Mouse (Mus musculus) WW6 (cell line): Measurements from ENCODE around the gene Creld1.

Experiments
- DNase-seq: peaks from one replicate; pipeline ENCODE4 v3.0.0-alpha.2; 2013; ENCODE audit warnings: low read depth, low spot score

Gene Creld1

DNA sequence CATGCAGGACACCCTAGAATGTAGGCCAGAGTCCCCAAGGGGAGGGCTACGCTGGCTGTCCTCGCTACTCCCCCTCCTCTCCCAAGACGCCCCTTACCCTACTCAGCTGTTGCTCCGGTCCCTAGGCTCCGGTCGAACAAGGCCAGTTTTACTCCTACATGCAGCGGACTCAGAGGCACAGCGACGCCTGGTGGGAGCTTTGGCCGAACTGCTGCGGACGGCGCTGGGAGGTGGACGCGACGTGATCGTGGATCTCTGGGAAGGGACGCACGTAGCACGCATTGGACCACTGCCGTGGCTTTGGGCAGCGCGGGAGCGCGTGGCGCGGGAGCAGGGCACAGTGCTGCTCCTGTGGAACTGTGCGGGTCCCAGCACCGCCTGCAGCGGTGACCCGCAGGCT, 13.7 kb upstream of the Creld1 start:
- DNase-seq, result no peak

DNA sequence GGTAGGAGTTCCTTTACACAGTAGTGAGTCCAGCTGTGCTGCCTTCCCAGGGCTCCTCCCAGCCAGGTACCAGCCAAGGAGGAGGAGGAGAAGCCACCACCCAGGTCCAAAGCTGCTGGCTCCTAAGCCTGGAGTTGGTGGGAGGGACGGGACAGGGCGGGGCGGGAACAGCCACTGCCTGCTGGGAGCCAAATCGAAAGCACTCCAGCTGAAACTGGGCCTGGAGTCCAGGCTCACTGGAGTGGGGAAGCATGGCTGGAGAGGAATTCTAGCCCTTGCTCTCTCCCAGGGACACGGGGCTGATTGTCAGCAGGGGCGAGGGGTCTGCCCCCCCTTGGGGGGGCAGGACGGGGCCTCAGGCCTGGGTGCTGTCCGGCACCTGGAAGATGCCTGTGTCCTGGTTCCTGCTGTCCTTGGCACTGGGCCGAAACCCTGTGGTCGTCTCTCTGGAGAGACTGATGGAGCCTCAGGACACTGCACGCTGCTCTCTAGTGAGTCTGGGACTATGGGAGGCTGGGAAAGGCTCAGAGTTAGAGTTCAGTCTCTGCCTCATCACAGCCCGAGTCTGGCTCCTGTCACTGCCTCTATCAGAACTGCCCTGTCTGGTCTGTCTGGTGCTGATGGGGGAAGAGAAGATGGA, 11.7 kb upstream of the Creld1 start, which contains the start of gene Il17rc:
Il17rc (plus strand) TSS at position 131 of the 640 bp plus-strand sequence.
- no peak for DNase-seq

DNA sequence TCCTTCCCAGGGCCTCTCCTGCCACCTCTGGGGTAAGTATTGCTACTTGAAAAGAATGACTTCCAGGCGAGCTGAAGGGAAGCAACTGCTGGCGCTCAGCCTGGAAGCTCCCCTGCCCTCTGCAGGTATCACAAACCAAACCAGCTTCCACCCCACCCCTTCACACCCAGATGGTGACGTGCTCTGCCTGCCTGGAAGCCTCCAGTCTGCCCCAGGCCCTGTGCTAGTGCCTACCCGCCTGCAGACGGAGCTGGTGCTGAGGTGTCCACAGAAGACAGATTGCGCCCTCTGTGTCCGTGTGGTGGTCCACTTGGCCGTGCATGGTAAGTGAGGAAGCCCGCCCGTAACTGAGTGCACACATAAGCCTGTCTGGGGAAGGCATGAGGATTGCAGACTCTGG, 11.0 kb upstream of the Creld1 start:
- DNase-seq, result no peak

DNA sequence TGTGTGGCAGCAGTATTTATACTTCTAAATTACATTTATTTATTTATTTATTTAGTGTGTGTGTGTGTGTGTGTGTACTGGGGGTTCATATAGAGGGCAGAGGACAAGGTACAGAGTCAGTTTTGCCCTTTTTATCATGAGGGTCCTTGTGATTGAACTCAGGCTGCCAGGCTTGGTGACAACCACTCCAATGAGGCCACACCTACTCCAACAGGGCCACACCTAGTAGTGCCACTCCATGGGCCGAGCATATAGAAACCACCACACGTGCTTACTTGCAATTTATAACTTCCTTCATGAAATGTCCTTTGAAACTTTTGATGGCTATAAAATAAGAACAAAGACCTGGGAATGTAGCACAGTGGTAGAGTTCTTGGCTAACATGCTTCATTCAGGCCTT, 9.9 kb upstream of the Creld1 start:
- DNase-seq, result no peak

DNA sequence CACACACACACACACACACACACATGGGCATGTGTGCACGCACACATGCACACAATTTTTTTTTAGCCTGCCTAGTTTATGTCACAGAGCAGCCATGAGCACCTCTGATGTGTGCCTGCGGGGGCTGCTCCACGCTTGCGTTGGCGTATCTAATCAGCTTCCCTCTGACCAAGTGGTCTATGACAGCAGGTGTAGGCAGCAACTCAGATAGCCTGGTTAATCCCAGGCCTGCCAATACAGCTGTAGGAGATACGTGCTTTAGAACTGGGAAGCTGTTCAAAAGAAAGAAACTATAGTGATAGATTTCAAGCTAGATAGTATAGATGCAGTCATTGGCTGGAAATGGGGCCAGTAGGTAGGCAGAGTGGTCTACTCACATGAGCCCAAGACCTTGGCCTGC, 9.4 kb upstream of the Creld1 start:
- DNase-seq, result no peak

DNA sequence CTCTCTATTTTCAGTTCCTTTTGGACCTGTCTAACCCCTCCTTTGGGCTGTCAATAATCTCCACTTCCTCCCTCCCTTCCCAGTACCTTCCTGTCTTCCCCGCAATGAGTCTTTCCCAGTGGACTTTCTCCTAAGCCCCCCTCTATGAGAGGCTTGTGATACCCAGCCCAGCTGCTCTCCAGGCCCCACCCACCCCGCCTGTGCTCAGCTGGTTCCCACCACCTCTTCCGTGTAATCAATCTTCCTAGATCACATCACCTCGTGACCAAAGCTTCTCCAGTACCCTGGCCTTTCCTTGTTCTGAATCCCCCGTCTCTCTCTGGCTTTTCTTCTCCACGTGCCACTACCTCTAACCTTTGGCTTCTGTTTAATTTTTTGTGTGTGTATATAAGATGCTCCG, 5.7 kb upstream of the Creld1 start:
- no peak for DNase-seq

DNA sequence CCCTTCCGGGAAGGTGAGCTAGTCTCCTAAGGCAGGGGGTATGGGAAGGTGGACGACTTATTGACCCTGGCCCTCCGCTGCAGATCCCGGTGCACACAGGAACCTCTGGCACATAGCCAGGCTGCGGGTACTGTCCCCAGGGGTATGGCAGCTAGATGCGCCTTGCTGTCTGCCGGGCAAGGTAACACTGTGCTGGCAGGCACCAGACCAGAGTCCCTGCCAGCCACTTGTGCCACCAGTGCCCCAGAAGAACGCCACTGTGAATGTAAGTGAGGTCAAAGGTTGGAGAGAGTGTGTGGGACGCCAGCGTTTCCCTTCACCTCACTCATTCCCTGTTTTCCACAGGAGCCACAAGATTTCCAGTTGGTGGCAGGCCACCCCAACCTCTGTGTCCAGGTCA, 4.2 kb upstream of the Creld1 start:
- no peak for DNase-seq

DNA sequence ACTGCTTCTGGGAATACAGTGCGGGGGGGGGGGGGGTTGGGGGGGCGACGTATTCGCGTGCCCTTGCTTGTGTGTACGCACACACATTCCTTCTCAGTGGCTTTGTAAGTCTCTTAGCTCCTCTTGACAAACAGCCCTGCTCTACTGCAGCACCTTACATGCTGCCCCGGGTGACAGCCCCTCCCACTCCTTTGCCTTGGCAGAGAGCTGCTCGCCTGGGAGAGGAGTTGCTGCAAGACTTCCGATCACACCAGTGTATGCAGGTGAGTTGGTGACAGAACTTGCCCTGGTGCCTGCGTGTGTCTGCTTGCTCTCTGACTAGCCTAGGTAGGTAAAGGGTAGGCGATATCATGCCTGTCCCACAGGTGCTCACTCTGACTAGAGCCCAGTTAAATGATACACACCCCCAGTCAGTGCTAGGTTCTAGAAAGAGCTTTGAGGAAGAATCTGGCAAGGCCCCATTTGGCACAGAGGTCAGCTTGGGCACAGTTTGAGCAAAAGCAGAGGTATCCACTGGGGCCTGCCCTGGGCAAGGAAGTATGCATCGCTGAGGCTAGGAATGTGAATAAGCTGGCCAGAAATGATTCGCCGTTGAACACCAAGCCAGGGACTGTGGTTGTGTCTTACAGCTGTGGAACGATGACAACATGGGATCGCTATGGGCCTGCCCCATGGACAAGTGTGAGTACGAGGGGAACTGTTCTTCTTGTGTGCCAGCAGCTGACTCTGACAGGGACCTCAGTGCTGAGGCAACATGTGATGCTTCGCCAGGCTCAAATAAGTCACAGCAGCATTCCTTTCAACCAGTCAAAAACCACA, 2.3 kb upstream of the Creld1 start:
- no peak for DNase-seq

DNA sequence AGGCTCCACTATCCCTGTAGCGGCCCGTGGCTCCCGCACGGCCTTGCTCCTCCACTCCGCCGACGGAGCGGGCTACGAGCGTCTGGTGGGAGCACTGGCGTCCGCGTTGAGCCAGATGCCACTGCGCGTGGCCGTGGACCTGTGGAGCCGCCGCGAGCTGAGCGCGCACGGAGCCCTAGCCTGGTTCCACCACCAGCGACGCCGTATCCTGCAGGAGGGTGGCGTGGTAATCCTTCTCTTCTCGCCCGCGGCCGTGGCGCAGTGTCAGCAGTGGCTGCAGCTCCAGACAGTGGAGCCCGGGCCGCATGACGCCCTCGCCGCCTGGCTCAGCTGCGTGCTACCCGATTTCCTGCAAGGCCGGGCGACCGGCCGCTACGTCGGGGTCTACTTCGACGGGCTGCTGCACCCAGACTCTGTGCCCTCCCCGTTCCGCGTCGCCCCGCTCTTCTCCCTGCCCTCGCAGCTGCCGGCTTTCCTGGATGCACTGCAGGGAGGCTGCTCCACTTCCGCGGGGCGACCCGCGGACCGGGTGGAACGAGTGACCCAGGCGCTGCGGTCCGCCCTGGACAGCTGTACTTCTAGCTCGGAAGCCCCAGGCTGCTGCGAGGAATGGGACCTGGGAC, 509 bp upstream of the Creld1 start:
- no peak for DNase-seq

DNA sequence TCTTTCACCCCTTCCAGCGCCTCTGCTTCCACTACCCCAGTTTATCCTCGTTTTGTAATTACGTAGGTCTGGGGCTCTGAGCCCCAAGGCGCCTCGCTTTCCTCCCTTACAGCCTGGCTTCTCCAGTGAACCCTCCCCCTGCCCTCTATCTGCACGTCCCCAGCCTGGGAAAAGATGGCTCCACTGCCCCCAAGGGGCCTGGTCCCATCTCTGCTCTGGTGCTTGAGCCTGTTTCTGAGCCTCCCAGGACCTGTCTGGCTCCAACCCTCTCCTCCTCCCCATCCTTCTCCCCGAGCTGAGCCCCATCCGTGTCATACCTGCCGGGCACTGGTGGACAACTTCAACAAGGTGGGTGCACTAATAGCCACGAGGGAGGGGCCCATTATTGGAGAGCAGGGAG, 632 bp downstream of the Creld1 start:
- no peak for DNase-seq

DNA sequence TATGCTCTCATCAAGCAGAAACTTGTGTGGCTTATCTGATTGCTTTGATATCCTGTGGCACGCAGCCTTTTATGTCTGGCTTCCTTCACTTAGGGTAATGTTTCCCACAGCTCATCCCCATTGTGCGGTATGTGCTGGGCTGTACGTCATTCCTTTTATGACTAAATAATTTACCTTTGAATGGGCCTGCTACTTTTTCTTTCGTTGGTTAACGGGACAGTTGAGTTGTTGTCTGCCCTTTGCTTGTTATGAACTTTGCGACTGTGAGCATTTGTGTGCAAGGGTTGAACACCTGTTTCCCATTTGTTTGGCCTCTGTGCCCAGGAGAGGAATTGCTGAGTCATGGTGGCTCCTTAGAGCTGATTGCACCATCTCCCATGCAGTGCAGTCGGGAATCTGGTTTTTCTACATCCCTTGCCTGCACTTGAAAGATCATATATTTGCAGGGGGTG, 4.1 kb downstream of the Creld1 start:
- DNase-seq, result no peak

DNA sequence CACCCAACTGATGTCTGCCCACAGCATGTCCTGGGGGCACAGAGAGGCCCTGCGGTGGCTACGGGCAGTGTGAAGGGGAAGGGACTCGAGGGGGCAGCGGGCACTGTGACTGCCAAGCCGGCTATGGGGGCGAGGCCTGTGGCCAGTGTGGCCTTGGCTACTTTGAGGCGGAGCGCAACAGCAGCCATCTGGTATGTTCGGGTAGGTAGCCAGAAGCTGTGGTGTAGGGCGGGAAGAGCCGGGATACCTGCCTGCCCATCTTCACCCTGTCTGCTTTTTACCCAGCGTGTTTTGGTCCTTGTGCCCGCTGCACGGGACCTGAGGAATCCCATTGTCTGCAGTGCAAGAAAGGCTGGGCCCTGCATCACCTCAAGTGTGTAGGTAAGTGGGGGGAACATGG, 6.3 kb downstream of the Creld1 start:
- no peak for DNase-seq

DNA sequence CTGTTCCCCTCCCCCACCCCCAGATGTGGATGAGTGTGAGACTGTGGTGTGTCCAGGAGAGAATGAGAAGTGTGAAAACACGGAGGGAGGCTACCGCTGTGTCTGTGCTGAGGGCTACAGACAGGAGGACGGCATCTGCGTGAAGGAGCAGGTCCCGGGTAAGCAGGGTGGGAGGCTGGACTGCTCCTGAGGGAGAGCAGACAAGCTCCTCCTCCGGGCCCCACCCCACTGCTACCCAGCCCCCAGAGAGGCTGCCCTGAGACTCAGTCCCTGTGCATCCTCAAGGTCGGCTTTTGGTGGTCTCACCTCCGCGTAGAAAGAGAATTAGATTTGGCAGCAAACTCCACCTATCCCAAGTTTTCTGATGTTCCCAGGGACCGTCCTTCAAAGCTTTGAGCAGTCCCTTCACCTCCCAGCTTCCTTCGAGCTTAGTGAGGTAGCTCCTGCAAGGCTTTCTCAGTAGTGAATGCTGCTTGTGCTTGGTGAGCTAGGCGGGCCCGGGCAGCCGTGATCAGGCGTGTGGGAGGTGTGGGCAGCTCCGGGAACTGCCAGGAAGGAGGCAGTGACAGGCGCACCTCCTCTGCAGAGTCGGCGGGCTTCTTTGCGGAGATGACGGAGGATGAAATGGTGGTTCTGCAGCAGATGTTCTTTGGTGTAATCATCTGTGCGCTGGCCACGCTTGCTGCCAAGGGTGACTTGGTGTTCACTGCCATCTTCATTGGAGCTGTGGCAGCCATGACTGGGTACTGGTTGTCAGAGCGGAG, 9.2 kb downstream of the Creld1 start:
- DNase-seq, result no peak

DNA sequence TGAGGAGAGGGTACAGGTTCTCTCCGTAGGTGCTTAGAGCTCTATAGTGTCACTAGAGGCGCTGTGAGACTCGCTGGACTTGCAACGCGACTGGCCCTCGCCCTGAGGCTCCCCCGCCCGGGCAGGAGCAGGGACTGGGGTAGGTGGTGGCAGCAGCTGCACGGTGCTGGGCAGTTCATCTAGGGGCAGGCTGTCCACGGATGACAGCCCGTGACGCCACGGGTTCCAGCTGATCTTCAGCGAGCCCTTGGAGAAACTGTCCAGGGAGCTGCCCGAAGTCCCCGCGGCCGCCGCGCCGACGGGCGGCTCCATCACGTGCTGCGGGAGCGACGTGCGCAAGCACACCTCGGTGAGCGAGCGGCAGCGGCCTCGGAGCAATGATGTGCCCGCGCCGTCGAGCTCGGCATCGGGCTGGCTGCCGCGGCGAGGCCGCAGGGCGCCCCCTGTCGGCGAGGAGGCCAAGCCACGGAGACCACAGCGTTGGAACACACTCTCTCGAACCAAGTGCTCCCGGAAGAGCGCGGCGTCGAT, 11.2 kb downstream of the Creld1 start:
- DNase-seq, result peak; percentile 88

DNA sequence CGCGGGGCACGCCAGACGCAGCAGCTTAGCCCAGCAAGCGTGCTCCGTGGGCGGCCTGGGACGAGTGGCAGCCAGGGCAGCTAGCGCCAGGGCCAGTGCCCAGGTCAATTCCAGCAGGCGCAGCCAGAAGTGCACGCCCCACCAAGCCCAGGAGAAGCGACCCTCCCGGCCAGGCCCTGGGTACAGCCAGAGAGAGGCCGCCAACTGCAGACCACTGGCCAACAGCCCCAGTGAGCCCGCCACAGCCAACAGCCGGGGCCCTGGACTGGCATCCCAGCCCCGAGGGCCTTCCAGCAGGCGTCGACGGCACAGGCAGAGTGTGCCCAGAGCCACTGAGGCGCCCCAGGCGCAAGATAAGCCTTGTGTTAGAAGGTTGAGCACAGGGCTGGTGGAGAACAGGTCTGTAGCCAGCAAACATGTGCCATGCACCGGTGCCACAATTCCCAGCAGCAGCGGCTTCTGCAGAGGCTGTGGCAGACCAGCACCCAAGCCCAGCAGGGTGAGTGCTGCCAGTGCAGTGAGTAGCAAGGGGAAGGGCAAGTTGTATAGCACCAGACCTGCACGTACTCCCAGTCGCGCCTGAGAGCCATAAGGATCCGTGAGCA, 12.1 kb downstream of the Creld1 start:
- no peak for DNase-seq

DNA sequence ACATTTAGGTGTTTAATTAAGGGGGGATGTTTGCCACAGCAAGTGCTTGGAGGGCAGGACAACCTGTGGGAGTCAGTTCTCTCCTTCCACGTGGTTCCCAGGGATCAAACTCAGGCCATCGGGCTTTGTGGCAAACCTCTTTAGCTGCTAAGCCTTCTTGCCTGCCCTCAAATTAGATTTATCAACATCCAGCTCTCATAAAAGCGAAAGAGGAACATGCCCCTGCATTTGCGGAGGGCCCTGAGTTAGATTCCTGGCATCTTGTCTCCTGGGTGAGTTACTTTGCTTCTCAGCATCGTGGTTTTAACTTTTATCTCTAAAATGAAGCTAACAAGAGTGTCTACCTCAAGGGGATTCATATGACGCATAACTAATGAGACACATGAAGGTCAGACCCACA, 16.2 kb downstream of the Creld1 start:
- DNase-seq, result no peak

DNA sequence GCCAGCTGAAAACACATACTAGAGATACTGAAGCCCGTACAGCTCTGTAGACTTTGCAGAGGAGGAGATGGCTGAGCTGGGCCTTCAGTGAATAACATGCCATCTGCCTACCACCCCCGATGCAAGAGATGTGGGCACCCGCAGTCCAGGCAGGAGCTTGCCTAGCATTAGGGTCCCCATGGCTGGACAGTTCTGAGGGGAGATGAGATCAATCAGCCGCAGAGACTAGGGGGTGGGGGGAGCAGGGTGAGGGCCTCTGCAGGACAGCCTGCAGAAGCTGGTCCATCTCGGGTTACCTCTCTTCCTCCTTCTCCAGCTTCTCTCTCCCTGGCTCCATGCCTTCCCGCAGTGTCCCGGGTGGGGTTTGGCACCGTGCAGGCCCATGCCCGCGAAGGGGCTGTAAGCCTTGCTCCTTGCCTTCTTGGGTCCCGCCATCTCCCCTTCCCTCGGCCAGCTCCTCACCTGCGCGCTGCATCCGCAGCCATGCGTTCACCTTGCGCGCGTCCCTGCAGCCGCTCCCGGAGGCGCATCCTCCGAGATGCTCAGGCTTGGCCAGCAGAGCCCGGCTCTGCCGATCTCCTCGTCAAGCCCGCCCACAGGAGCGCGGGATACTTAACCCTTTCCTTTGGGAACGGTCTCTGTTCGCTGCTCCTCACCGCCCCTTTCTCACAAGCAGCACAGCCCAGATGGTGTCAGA, 18.4 kb downstream of the Creld1 start, which contains the start of gene Prrt3:
Prrt3 (minus strand) TSS at position 544 of the 697 bp plus-strand sequence.
- DNase-seq, result peak; percentile 80

DNA sequence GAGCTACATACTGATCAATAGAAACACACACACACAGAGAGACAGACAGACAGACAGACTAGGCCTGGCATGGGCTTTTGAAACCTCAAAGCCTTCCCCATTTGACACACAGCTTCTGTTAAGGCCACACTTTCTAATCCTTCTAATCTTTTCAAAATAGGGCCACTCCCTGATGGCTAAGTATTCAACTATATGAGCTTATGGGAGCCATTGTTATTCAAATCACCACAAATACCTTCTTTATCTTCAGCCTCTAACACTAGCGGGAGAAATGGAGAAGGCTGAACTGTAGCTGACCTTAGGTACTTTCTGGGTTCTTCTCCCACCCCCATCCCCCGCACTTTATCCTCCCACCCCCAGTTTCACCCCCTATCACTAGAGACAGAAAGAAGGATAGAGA, 19.7 kb downstream of the Creld1 start:
- DNase-seq, result peak; percentile 66

DNA sequence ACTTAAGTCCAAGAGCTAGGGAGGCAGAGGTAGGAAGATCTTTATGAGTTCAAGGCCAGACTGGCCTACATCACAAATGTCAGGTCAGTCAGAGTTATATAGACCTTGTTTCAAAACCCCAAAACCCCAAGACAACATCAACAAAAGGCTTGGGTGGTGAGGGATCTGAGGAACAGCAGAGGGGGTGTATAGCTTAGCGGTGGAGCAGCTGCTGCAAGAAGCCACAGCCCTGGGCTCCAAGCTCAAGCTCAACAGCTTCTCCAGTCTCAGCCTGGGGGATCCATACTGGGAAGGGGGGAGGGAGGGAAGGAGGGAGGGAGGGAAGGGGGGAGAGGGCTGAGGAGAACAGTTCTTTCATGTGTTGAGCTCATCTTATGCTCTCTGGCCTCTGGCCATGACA, 22.6 kb downstream of the Creld1 start:
- DNase-seq, result no peak

DNA sequence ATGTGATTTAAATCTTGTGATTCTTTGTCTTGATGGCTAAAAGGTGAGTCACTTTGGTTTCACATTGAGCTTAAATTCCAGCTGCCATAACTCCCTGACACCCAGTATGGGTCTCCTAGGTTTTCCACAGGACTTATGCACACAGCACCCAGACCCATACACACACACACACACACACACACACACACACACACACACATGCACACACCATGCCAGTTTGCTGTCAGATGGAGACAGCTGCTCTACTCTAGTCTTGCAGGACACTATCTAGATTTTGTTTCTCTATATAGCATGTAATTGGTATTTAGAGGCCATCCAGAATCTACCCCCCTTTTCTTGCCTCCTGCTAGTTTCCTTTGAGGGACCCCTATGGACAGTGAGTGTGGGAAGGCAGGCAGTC, 24.0 kb downstream of the Creld1 start:
- no peak for DNase-seq
